Mouse (Mus musculus) liver, embryonic 14.5 days (tissue): ENCODE data around the gene Smndc1. TPM values are rescaled to one million over a fixed set of nuclear protein-coding genes. Genes with fewer than 3 reads are reported as not detected.

ENCODE experiments used
- ATAC-seq: fragments of 200-750 bp; cut with Nextera tagmentation; 2 replicates; pipeline ENCODE4 v1.8.0; 2017; ENCODE audit warnings: moderate number of reproducible peaks, mild to moderate bottlenecking, moderate library complexity; ENCODE audit not compliant: insufficient read depth
- DNase-seq, 3 experiments: peaks; one replicate each; pipeline ENCODE4 v3.0.0-alpha.2; 2012 to 2013; ENCODE audit warnings: low read depth in 3 of 3, low spot score in 3 of 3
- H3K27ac ChIP-seq: fragments of 300-500 bp; sonication (generic); 2 replicates; pipeline ENCODE4 v1.5.1; 2014; ENCODE audit warnings: moderate library complexity, mild to moderate bottlenecking, control low read depth, inconsistent platforms
- H3K27me3 ChIP-seq: fragments of 300-500 bp; sonication (generic); 2 replicates; pipeline ENCODE4 v1.6.1; 2014; ENCODE audit warnings: mild to moderate bottlenecking, low read length, moderate library complexity; ENCODE audit not compliant: control insufficient read depth, insufficient read depth
- H3K36me3 ChIP-seq: fragments of 300-500 bp; sonication (generic); replicated peaks from 2 replicates; pipeline ENCODE4 v1.6.1; 2014; ENCODE audit warnings: low read depth; ENCODE audit not compliant: control insufficient read depth, insufficient read depth
- H3K4me1 ChIP-seq, 2 experiments: fragments of 200-500 bp in 1 of 2; fragments of 300-500 bp in 1 of 2; sonication (generic) in 1 of 2; replicated peaks; 2 replicates each; pipeline ENCODE4 v1.6.1; 2012 to 2014; ENCODE audit warnings: antibody characterized with exemption in 1 of 2, inconsistent platforms in 1 of 2, low read length in 1 of 2; ENCODE audit not compliant: control insufficient read depth in 2 of 2, insufficient read depth in 2 of 2
- H3K4me2 ChIP-seq: fragments of 300-500 bp; sonication (generic); 2 replicates; pipeline ENCODE4 v1.6.1; 2014; ENCODE audit warnings: low read depth, mild to moderate bottlenecking, control low read depth, moderate library complexity
- H3K4me3 ChIP-seq, 2 experiments: fragments of 200-500 bp in 1 of 2; fragments of 300-500 bp in 1 of 2; sonication (generic) in 1 of 2; 2 replicates each; pipeline ENCODE4 v1.5.1; 2012 to 2014; ENCODE audit warnings: low read depth in 2 of 2, low read length in 2 of 2, mild to moderate bottlenecking in 2 of 2, control low read depth in 1 of 2, inconsistent platforms in 1 of 2, moderate library complexity in 1 of 2; ENCODE audit not compliant: insufficient read depth in 1 of 2
- H3K9ac ChIP-seq: fragments of 300-500 bp; sonication (generic); replicated peaks from 2 replicates; pipeline ENCODE4 v1.6.1; 2014; ENCODE audit warnings: mild to moderate bottlenecking, control low read depth, moderate library complexity
- H3K9me3 ChIP-seq: fragments of 300-500 bp; sonication (generic); 2 replicates; pipeline ENCODE4 v1.6.1; 2016; ENCODE audit warnings: low read length, mixed read lengths; ENCODE audit not compliant: control insufficient read depth
- CTCF ChIP-seq: IDR thresholded peaks from 2 replicates; pipeline ENCODE4 v1.5.1; 2016; ENCODE audit warnings: antibody characterized with exemption, low read depth, control low read depth
- EP300 ChIP-seq: IDR thresholded peaks from 2 replicates; pipeline ENCODE4 v1.6.1; 2016; ENCODE audit warnings: antibody characterized with exemption, low read depth
- WGBS: fragments of 180-500 bp; shearing (Covaris S2); extraction: QIAGEN DNeasy Blood & Tissue Kit; methylation state at CpG from one replicate; pipeline ENCODE4 v1.1.7; 2014; ENCODE audit not compliant: insufficient replicate concordance; 5-methylcytosine and 5-hydroxymethylcytosine counted together
- polyA plus RNA-seq, 2 experiments: library from polyadenylated mRNA; depleted of rRNA in 1 of 2; stranded (reverse) in 1 of 2; unstranded in 1 of 2; fragments of >200 nt; fragmentation: Nextera tagmentation in 1 of 2; extraction: Ambion mirVana in 1 of 2; gene quantifications; 2 replicates each; pipeline versions ENCODE4 v1.2.1 to v1.2.3; 2012 to 2014

Gene Smndc1
- polyA plus RNA-seq, 2 experiments, result 11.5 to 17.4 TPM

DNA sequence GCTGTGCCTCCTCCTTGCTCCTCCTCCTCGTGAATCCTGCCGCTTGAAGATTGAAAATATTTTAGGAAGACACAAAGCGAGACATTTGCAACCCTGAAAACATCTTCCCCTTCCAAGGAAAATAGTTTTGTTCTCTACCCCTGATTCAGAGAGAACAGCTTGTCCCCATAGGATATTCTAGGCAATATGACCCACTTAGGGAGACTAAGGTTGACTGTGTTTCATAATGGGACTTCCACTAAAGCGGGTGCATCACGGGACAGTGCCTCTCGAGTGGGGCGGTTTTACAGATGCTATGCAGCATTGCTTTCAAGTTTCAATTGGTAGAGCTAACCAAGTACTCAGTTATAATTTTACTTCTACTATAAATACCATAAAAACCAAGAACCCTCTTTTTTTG, 36.5 kb downstream of the Smndc1 start:
- Histone ChIP-seq H3K4me1 (0 out of 4 replicates have a peak, but pooled peaks cover 0 to 2% of the 10 kb centered on the region in 2 experiments), H3K9ac (no peak overlapping the region), H3K9me3 (no peaks in the 10 kb centered on the region), H3K4me3 (no peak overlapping the region), H3K27me3 (no peaks in the 10 kb centered on the region), H3K4me2 (no peak overlapping the region), H3K36me3 (no peaks in the 10 kb centered on the region), H3K27ac (no peak overlapping the region)
- WGBS, result 87% methylated on average over 7 of the region's 7 CpGs
- DNase-seq (no peak), ATAC-seq (no peak)
- no peak for TF ChIP-seq EP300
- no peak for TF ChIP-seq CTCF

GRCm38 (mm10) chr19:53345766-53346165, 44.6 kb downstream of the Smndc1 start:
- no peaks in the 10 kb centered on the region for H3K9me3 ChIP-seq
- H3K4me3 ChIP-seq, result no peak overlapping the region
- no peak overlapping the region for H3K4me2 ChIP-seq
- peaks cover 2% of the 10 kb centered on the region; the same call in 1 of the 2 replicates for H3K36me3 ChIP-seq
- no peak for TF ChIP-seq CTCF
- TF ChIP-seq EP300, result no peak
- H3K27ac ChIP-seq, result no peak overlapping the region
- no peak overlapping the region for H3K9ac ChIP-seq
- 84% methylated on average over 14 of the region's 14 CpGs for WGBS
- ATAC-seq (no peak), DNase-seq (no peak)
- no peaks in the 10 kb centered on the region for H3K4me1 ChIP-seq
- H3K27me3 ChIP-seq, result no peaks in the 10 kb centered on the region

GRCm38 (mm10) chr19:53344062-53344461, 46.3 kb downstream of the Smndc1 start:
- H3K4me2 ChIP-seq, result peak overlapping the region; percentile 32
- TF ChIP-seq CTCF (no peak), EP300 (no peak)
- no peak for ATAC-seq

GRCm38 (mm10) chr19:53343174-53343881, 47.0 kb downstream of the Smndc1 start:
- no peak for TF ChIP-seq EP300
- no peak for TF ChIP-seq CTCF
- no peaks in the 10 kb centered on the region for H3K27me3 ChIP-seq
- peaks cover 2% of the 10 kb centered on the region; the same call in 1 of the 2 replicates for H3K36me3 ChIP-seq
- ATAC-seq (no peak), DNase-seq (no peak)
- H3K9ac ChIP-seq, result no peak overlapping the region
- WGBS, result 84% methylated on average over 13 of the region's 13 CpGs
- no peaks in the 10 kb centered on the region for H3K9me3 ChIP-seq
- no peak overlapping the region for H3K27ac ChIP-seq
- H3K4me3 ChIP-seq, result no peak overlapping the region
- H3K4me1 ChIP-seq, result peaks cover 0 to 3% of the 10 kb centered on the region in 2 experiments; a peak in 1 of 4 replicates
- no peak overlapping the region for H3K4me2 ChIP-seq

More at GRCm38 (mm10) chr19:53344062-53344461, 46.3 kb downstream of the Smndc1 start:
- Histone ChIP-seq H3K4me3 (peak overlapping the region in 1 of 2 experiments; percentile 15; a peak in 1 of 4 replicates), H3K9ac (no peak overlapping the region), H3K27me3 (no peaks in the 10 kb centered on the region), H3K4me1 (peaks cover 0 to 3% of the 10 kb centered on the region in 2 experiments; a peak in 1 of 4 replicates), H3K27ac (no peak overlapping the region), H3K36me3 (peaks cover 2% of the 10 kb centered on the region; the same call in 1 of the 2 replicates), H3K9me3 (no peaks in the 10 kb centered on the region)
- 87% methylated on average over 16 of the region's 16 CpGs for WGBS
- no peak for DNase-seq

DNA sequence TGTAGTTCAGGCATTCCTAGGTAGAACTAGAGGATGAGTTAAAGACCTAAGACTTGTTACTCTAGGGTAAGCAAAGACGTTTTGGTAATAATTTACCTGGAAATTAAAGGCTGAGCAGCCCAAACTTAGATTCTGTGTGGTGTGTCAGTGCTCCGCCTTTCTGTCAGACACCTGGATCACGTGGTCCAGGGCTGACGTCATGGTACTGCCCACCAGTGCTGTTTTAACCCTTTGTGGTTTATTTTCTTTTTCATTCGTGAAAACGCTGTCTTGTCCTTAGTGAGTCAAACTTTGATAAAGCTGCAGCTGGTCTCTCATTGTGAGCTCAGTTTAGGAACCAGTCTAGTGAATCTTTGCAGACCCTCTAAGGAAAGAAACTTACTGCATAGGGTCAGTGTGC, 50.0 kb downstream of the Smndc1 start:
- Histone ChIP-seq H3K9me3 (no peaks in the 10 kb centered on the region), H3K27me3 (no peaks in the 10 kb centered on the region), H3K27ac (no peak overlapping the region), H3K36me3 (no peaks in the 10 kb centered on the region; the same call in 1 of the 2 replicates), H3K4me2 (peak overlapping the region; percentile 15; the same call in 1 of the 2 replicates), H3K9ac (no peak overlapping the region), H3K4me3 (no peak overlapping the region), H3K4me1 (peaks cover 0 to 3% of the 10 kb centered on the region in 2 experiments; a peak in 1 of 4 replicates)
- DNase-seq (no peak), ATAC-seq (0 out of 2 replicates have a peak, but pooled peaks have one; percentile 21)
- WGBS, result 20% methylated on average over 6 of the region's 6 CpGs
- TF ChIP-seq CTCF (no peak), EP300 (no peak)
